Mouse (Mus musculus): ENCODE data around the gene Irak2. TPM values are rescaled to one million over a fixed set of nuclear protein-coding genes. Genes with fewer than 3 reads are reported as not detected.
"Not testable (repeated sequence)": the region's sequence is repeated elsewhere in the genome, so short reads cannot be mapped to it uniquely, and the experiment has no call there.

Gene Irak2
- polyA plus RNA-seq, 1 experiment from 2014 or later: 1.5 TPM

GRCm38 (mm10) chr6:113712718-113713117, 74.5 kb downstream of the Irak2 start:
- Histone ChIP-seq H3K27me3 (replicated peaks; ENCODE audit: control insufficient read depth, insufficient read depth, low read length) (no peaks in the 10 kb centered on the region), H3K27ac (ENCODE audit: low read length) (no peak overlapping the region), H3K4me1 (replicated peaks; ENCODE audit: control insufficient read depth, insufficient read depth, low read length) (no peaks in the 10 kb centered on the region), H3K9ac (replicated peaks; ENCODE audit: low read depth, low read length) (no peak overlapping the region), H3K4me3 (replicated peaks; ENCODE audit: low read length) (no peak overlapping the region), H3K9me3 (ENCODE audit: control insufficient read depth, low read length) (no peaks in the 10 kb centered on the region), H3K36me3 (ENCODE audit: control insufficient read depth, insufficient read depth) (peaks cover 40% of the 10 kb centered on the region), H3K4me2 (ENCODE audit: low read length) (no peak overlapping the region)
- WGBS: 94% methylated on average over 3 of the region's 3 CpGs
- no peak for ATAC-seq

DNA sequence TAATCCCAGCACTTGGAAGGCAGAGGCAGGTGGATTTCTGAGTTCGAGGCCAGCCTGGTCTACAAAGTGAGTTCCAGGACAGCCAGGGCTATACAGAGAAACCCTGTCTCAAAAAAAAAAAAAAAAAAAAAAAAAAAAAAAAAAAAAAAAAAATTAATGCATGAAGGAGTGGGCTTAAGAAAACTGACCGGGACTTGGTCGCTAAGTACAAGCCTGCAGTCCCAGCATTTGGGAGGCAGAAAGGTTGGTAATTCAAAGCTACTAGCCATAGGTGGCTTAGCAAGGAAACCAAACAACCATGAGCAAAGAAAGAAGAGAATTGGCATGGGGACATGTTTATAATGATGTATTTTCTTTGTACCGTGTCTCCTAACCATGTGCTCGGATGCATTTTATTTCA, 75.1 kb downstream of the Irak2 start:
- not testable (repeated sequence) for H3K9me3 ChIP-seq (ENCODE audit: control insufficient read depth, low read length); H3K9ac ChIP-seq (replicated peaks; ENCODE audit: low read depth, low read length); H3K4me3 ChIP-seq (replicated peaks; ENCODE audit: low read length); H3K27ac ChIP-seq (ENCODE audit: low read length); H3K4me1 ChIP-seq (replicated peaks; ENCODE audit: control insufficient read depth, insufficient read depth, low read length); H3K27me3 ChIP-seq (replicated peaks; ENCODE audit: control insufficient read depth, insufficient read depth, low read length); H3K4me2 ChIP-seq (ENCODE audit: low read length); ATAC-seq
- WGBS: 94% methylated on average over 5 of the region's 5 CpGs
- peaks cover 35% of the 10 kb centered on the region for H3K36me3 ChIP-seq (ENCODE audit: control insufficient read depth, insufficient read depth)

- Histone ChIP-seq H3K36me3 (ENCODE audit: control insufficient read depth, insufficient read depth) (peaks cover 33% of the 10 kb centered on the region), H3K9ac (replicated peaks; ENCODE audit: low read depth, low read length) (no peak overlapping the region), H3K4me1 (replicated peaks; ENCODE audit: control insufficient read depth, insufficient read depth, low read length) (no peaks in the 10 kb centered on the region), H3K27me3 (replicated peaks; ENCODE audit: control insufficient read depth, insufficient read depth, low read length) (no peaks in the 10 kb centered on the region), H3K9me3 (ENCODE audit: control insufficient read depth, low read length) (no peaks in the 10 kb centered on the region), H3K4me3 (replicated peaks; ENCODE audit: low read length) (no peak overlapping the region), H3K4me2 (ENCODE audit: low read length) (no peak overlapping the region), H3K27ac (ENCODE audit: low read length) (no peak overlapping the region)
- WGBS: 92% methylated on average over 2 of the region's 2 CpGs
- ATAC-seq: no peak
These were observed 76.0 kb downstream of the Irak2 start for GRCm38 (mm10) chr6:113714276-113714675.

GRCm38 (mm10) chr6:113714797-113715196, 76.5 kb downstream of the Irak2 start:
- H3K4me1 ChIP-seq (replicated peaks; ENCODE audit: control insufficient read depth, insufficient read depth, low read length): no peaks in the 10 kb centered on the region
- H3K4me2 ChIP-seq (ENCODE audit: low read length): no peak overlapping the region
- no peak overlapping the region for H3K27ac ChIP-seq (ENCODE audit: low read length)
- ATAC-seq: no peak
- 91% methylated on average over 1 of the region's 1 CpGs for WGBS
- no peaks in the 10 kb centered on the region for H3K27me3 ChIP-seq (replicated peaks; ENCODE audit: control insufficient read depth, insufficient read depth, low read length)
- H3K36me3 ChIP-seq (ENCODE audit: control insufficient read depth, insufficient read depth): peaks cover 28% of the 10 kb centered on the region
- H3K9me3 ChIP-seq (ENCODE audit: control insufficient read depth, low read length): no peaks in the 10 kb centered on the region
- no peak overlapping the region for H3K4me3 ChIP-seq (replicated peaks; ENCODE audit: low read length)
- H3K9ac ChIP-seq (replicated peaks; ENCODE audit: low read depth, low read length): no peak overlapping the region

DNA sequence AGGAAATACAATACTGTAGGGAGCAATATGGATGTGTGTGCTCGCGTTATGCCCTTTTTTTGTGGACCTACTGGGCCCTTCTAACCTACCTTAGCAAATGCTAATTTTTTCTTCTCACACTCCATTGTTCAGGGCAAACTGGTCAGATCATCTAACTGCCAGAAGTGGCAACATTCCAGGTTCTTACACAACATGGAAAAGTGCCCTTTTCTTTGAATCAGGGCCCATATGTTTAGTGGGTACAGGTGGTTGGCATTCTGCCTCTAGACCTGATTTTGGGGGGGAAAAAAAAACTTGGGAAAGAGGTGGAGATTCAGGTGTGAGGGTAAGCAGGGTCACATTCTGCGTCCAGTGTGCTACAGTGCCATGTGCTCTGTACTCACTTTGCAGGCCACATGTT, 79.3 kb downstream of the Irak2 start:
- H3K4me3 ChIP-seq (replicated peaks; ENCODE audit: low read length): no peak overlapping the region
- 68% methylated on average over 3 of the region's 3 CpGs for WGBS
- no peak overlapping the region for H3K27ac ChIP-seq (ENCODE audit: low read length)
- H3K4me2 ChIP-seq (ENCODE audit: low read length): no peak overlapping the region
- no peaks in the 10 kb centered on the region for H3K9me3 ChIP-seq (ENCODE audit: control insufficient read depth, low read length)
- no peaks in the 10 kb centered on the region for H3K4me1 ChIP-seq (replicated peaks; ENCODE audit: control insufficient read depth, insufficient read depth, low read length)
- H3K36me3 ChIP-seq (ENCODE audit: control insufficient read depth, insufficient read depth): peaks cover 12% of the 10 kb centered on the region; the same call in 1 of the 2 replicates
- H3K9ac ChIP-seq (replicated peaks; ENCODE audit: low read depth, low read length): no peak overlapping the region
- no peak for ATAC-seq
- H3K27me3 ChIP-seq (replicated peaks; ENCODE audit: control insufficient read depth, insufficient read depth, low read length): no peaks in the 10 kb centered on the region

GRCm38 (mm10) chr6:113719878-113720277, 81.6 kb downstream of the Irak2 start, which contains the start of gene Ghrl:
Ghrl (minus strand) TSS chr6:113719880.
- Histone ChIP-seq H3K36me3 (ENCODE audit: control insufficient read depth, insufficient read depth) (peaks cover 9% of the 10 kb centered on the region), H3K4me1 (replicated peaks; ENCODE audit: control insufficient read depth, insufficient read depth, low read length) (no peaks in the 10 kb centered on the region), H3K4me3 (replicated peaks; ENCODE audit: low read length) (no peak within 1 kb of the TSS), H3K9ac (replicated peaks; ENCODE audit: low read depth, low read length) (no peak within 1 kb of the TSS), H3K27ac (ENCODE audit: low read length) (no peak within 1 kb of the TSS), H3K27me3 (replicated peaks; ENCODE audit: control insufficient read depth, insufficient read depth, low read length) (no peaks in the 10 kb centered on the region), H3K4me2 (ENCODE audit: low read length) (no peak within 1 kb of the TSS), H3K9me3 (ENCODE audit: control insufficient read depth, low read length) (no peaks in the 10 kb centered on the region)
- 94% methylated on average over 3 of the region's 3 CpGs for WGBS
- no peak for ATAC-seq

GRCm38 (mm10) chr6:113721061-113721460, 82.8 kb downstream of the Irak2 start:
- Histone ChIP-seq H3K4me3 (replicated peaks; ENCODE audit: low read length) (no peak overlapping the region), H3K9me3 (ENCODE audit: control insufficient read depth, low read length) (no peaks in the 10 kb centered on the region), H3K27me3 (replicated peaks; ENCODE audit: control insufficient read depth, insufficient read depth, low read length) (no peaks in the 10 kb centered on the region), H3K4me2 (ENCODE audit: low read length) (no peak overlapping the region), H3K27ac (ENCODE audit: low read length) (no peak overlapping the region), H3K9ac (replicated peaks; ENCODE audit: low read depth, low read length) (no peak overlapping the region), H3K36me3 (ENCODE audit: control insufficient read depth, insufficient read depth) (peaks cover 6% of the 10 kb centered on the region; the same call in 1 of the 2 replicates), H3K4me1 (replicated peaks; ENCODE audit: control insufficient read depth, insufficient read depth, low read length) (no peaks in the 10 kb centered on the region)
- 95% methylated on average over 4 of the region's 4 CpGs for WGBS
- no peak for ATAC-seq

DNA sequence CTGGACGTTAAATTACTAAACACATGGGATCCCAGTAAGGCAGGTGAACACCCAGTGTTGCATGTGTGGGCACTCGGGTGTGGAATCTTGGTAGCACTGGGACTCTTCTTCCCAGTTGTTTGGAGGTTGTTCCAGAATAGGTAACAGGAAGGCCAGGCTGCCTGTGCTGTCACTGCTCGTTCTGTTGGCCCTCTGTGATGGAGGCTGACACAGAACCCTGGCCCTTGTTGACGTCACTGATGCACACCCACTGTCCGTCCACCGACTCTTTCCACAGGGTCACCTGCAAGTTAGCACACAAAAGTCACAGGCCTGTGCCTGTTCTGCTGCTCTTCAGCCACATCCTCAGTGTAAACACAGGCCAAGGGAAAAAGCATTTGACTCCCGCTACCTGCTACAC, 89.9 kb downstream of the Irak2 start:
- Histone ChIP-seq H3K4me3 (replicated peaks; ENCODE audit: low read length) (no peak overlapping the region), H3K9ac (replicated peaks; ENCODE audit: low read depth, low read length) (no peak overlapping the region), H3K4me2 (ENCODE audit: low read length) (no peak overlapping the region), H3K36me3 (ENCODE audit: control insufficient read depth, insufficient read depth) (peaks cover 30% of the 10 kb centered on the region), H3K27ac (ENCODE audit: low read length) (no peak overlapping the region), H3K9me3 (ENCODE audit: control insufficient read depth, low read length) (no peaks in the 10 kb centered on the region), H3K27me3 (replicated peaks; ENCODE audit: control insufficient read depth, insufficient read depth, low read length) (no peaks in the 10 kb centered on the region), H3K4me1 (replicated peaks; ENCODE audit: control insufficient read depth, insufficient read depth, low read length) (no peaks in the 10 kb centered on the region)
- ATAC-seq: no peak
- 91% methylated on average over 7 of the region's 7 CpGs for WGBS

DNA sequence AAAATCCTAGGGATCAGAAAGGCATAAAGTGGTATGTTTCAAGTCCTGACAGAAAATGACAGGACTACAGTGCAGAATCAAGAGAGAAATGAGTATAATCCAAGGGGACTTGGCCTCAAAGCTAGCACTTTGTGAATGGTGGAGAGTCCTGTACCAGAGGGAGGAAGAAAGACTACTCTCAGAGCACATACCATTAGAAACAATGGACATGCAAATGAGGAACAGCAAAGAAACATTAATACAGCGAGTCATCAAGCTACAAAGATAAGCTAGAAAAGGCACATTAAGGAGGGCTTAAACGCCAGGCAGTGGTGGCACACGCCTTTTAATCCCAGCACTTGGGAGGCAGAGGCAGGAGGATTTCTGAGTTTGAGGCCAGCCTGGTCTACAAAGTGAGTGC, 93.0 kb downstream of the Irak2 start:
- Histone ChIP-seq H3K9ac (replicated peaks; ENCODE audit: low read depth, low read length) (no peak overlapping the region), H3K9me3 (ENCODE audit: control insufficient read depth, low read length) (no peaks in the 10 kb centered on the region), H3K4me3 (replicated peaks; ENCODE audit: low read length) (no peak overlapping the region), H3K36me3 (ENCODE audit: control insufficient read depth, insufficient read depth) (peaks cover 42% of the 10 kb centered on the region), H3K4me2 (ENCODE audit: low read length) (no peak overlapping the region), H3K27ac (ENCODE audit: low read length) (no peak overlapping the region), H3K4me1 (replicated peaks; ENCODE audit: control insufficient read depth, insufficient read depth, low read length) (no peaks in the 10 kb centered on the region), H3K27me3 (replicated peaks; ENCODE audit: control insufficient read depth, insufficient read depth, low read length) (no peaks in the 10 kb centered on the region)
- ATAC-seq: no peak
- 90% methylated on average over 3 of the region's 3 CpGs for WGBS

GRCm38 (mm10) chr6:113737318-113738046, 99.2 kb downstream of the Irak2 start:
- H3K4me3 ChIP-seq (replicated peaks; ENCODE audit: low read length): no peak overlapping the region
- WGBS: 90% methylated on average over 9 of the region's 9 CpGs
- H3K36me3 ChIP-seq (ENCODE audit: control insufficient read depth, insufficient read depth): peaks cover 21% of the 10 kb centered on the region
- no peaks in the 10 kb centered on the region for H3K27me3 ChIP-seq (replicated peaks; ENCODE audit: control insufficient read depth, insufficient read depth, low read length)
- H3K4me1 ChIP-seq (replicated peaks; ENCODE audit: control insufficient read depth, insufficient read depth, low read length): peaks cover 16% of the 10 kb centered on the region
- H3K27ac ChIP-seq (ENCODE audit: low read length): no peak overlapping the region
- no peak overlapping the region for H3K4me2 ChIP-seq (ENCODE audit: low read length)
- no peak overlapping the region for H3K9ac ChIP-seq (replicated peaks; ENCODE audit: low read depth, low read length)
- ATAC-seq: no peak
- H3K9me3 ChIP-seq (ENCODE audit: control insufficient read depth, low read length): no peaks in the 10 kb centered on the region
